Mouse (Mus musculus): ENCODE data around the gene Bmpr2. TPM values are rescaled to one million over a fixed set of nuclear protein-coding genes. Genes with fewer than 3 reads are reported as not detected.

Bmpr2 gene
- polyA plus RNA-seq, 1 experiment from 2014 or later, result 17.9 TPM

- no peak overlapping the region for H3K27ac ChIP-seq (ENCODE audit: low read length)
- WGBS, result 40% methylated on average over 3 of the region's 3 CpGs
- H3K9ac ChIP-seq (replicated peaks; ENCODE audit: low read depth), result no peak overlapping the region
- TF ChIP-seq EP300 (IDR thresholded peaks at IDR 0.05), result no peak
- TF ChIP-seq CTCF (IDR thresholded peaks at IDR 0.05), result no peak
- H3K36me3 ChIP-seq (ENCODE audit: insufficient read depth, low read length), result no peaks in the 10 kb centered on the region
- H3K4me1 ChIP-seq (ENCODE audit: insufficient read depth, low read depth, low read length), result peaks cover 5% of the 10 kb centered on the region; the same call in 1 of the 2 replicates
- no peak overlapping the region for H3K4me3 ChIP-seq (ENCODE audit: low read depth, low read length)
- H3K9me3 ChIP-seq (ENCODE audit: low read length), result no peaks in the 10 kb centered on the region
- ATAC-seq (no peak), DNase-seq (ENCODE audit: low spot score) (no peak)
- H3K27me3 ChIP-seq (replicated peaks; ENCODE audit: insufficient read depth, low read length), result no peaks in the 10 kb centered on the region
- H3K4me2 ChIP-seq (replicated peaks; ENCODE audit: low read depth, low read length), result no peak overlapping the region
These were observed 8.7 kb downstream of the Bmpr2 start for GRCm38 (mm10) chr1:59771871-59772270.

DNA sequence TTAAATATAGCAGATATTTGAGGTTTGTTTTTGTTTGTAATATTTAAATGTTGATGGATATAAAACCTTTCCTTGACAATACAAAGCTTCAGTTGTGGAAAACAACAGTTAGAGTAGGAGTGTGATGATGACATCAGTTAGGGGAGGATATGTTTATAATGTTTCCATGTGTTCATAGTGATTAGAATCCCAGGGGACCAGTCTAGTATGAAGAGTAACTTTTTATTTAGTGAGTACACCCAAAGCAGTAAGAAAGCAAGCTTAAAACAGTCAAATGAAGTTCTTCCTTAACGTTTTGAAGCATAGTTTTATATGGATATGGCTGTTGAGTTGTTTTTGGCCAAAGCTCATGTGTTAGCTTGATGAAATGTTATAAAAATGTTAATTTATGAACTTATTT lies 17.9 kb downstream of the Bmpr2 start:
- Histone ChIP-seq H3K9me3 (ENCODE audit: low read length) (no peaks in the 10 kb centered on the region), H3K27me3 (replicated peaks; ENCODE audit: insufficient read depth, low read length) (no peaks in the 10 kb centered on the region), H3K4me2 (replicated peaks; ENCODE audit: low read depth, low read length) (no peak overlapping the region), H3K4me1 (ENCODE audit: insufficient read depth, low read depth, low read length) (no peaks in the 10 kb centered on the region), H3K9ac (replicated peaks; ENCODE audit: low read depth) (no peak overlapping the region), H3K36me3 (ENCODE audit: insufficient read depth, low read length) (no peaks in the 10 kb centered on the region), H3K4me3 (ENCODE audit: low read depth, low read length) (no peak overlapping the region), H3K27ac (ENCODE audit: low read length) (no peak overlapping the region)
- DNase-seq (ENCODE audit: low spot score), result no peak
- no peak for ATAC-seq
- no peak for TF ChIP-seq EP300 (IDR thresholded peaks at IDR 0.05)
- TF ChIP-seq CTCF (IDR thresholded peaks at IDR 0.05), result no peak
- WGBS, result 65% methylated on average over 1 of the region's 1 CpGs

GRCm38 (mm10) chr1:59788975-59789374 lies 25.8 kb downstream of the Bmpr2 start:
- WGBS, result 64% methylated on average over 6 of the region's 6 CpGs
- no peak for TF ChIP-seq EP300 (IDR thresholded peaks at IDR 0.05)
- TF ChIP-seq CTCF (IDR thresholded peaks at IDR 0.05), result no peak
- ATAC-seq, result no peak

GRCm38 (mm10) chr1:59789741-59790140 lies 26.5 kb downstream of the Bmpr2 start:
- DNase-seq (ENCODE audit: low spot score) (peak; percentile 16), ATAC-seq (no peak)
- Histone ChIP-seq H3K27me3 (replicated peaks; ENCODE audit: insufficient read depth, low read length) (no peaks in the 10 kb centered on the region), H3K36me3 (ENCODE audit: insufficient read depth, low read length) (no peaks in the 10 kb centered on the region; the same call in 1 of the 2 replicates), H3K9me3 (ENCODE audit: low read length) (no peaks in the 10 kb centered on the region), H3K27ac (ENCODE audit: low read length) (no peak overlapping the region), H3K4me1 (ENCODE audit: insufficient read depth, low read depth, low read length) (peaks cover 8% of the 10 kb centered on the region; the same call in 1 of the 2 replicates), H3K9ac (replicated peaks; ENCODE audit: low read depth) (no peak overlapping the region), H3K4me2 (replicated peaks; ENCODE audit: low read depth, low read length) (no peak overlapping the region), H3K4me3 (ENCODE audit: low read depth, low read length) (no peak overlapping the region)
- no peak for TF ChIP-seq CTCF (IDR thresholded peaks at IDR 0.05)
- TF ChIP-seq EP300 (IDR thresholded peaks at IDR 0.05), result no peak
- 54% methylated on average over 5 of the region's 5 CpGs for WGBS

More at GRCm38 (mm10) chr1:59788975-59789374, 25.8 kb downstream of the Bmpr2 start:
- DNase-seq (ENCODE audit: low spot score), result no peak
- Histone ChIP-seq H3K4me1 (ENCODE audit: insufficient read depth, low read depth, low read length) (peaks cover 8% of the 10 kb centered on the region; the same call in 1 of the 2 replicates), H3K27ac (ENCODE audit: low read length) (no peak overlapping the region), H3K27me3 (replicated peaks; ENCODE audit: insufficient read depth, low read length) (no peaks in the 10 kb centered on the region), H3K9me3 (ENCODE audit: low read length) (no peaks in the 10 kb centered on the region), H3K9ac (replicated peaks; ENCODE audit: low read depth) (no peak overlapping the region), H3K4me3 (ENCODE audit: low read depth, low read length) (no peak overlapping the region), H3K4me2 (replicated peaks; ENCODE audit: low read depth, low read length) (no peak overlapping the region), H3K36me3 (ENCODE audit: insufficient read depth, low read length) (no peaks in the 10 kb centered on the region; the same call in 1 of the 2 replicates)

GRCm38 (mm10) chr1:59795336-59795735 lies 32.1 kb downstream of the Bmpr2 start:
- H3K27ac ChIP-seq (ENCODE audit: low read length), result no peak overlapping the region
- H3K9ac ChIP-seq (replicated peaks; ENCODE audit: low read depth), result no peak overlapping the region
- H3K36me3 ChIP-seq (ENCODE audit: insufficient read depth, low read length), result no peaks in the 10 kb centered on the region
- H3K4me3 ChIP-seq (ENCODE audit: low read depth, low read length), result no peak overlapping the region
- DNase-seq (ENCODE audit: low spot score) (peak; percentile 37), ATAC-seq (no peak)
- peaks cover 9% of the 10 kb centered on the region; the same call in 1 of the 2 replicates for H3K4me1 ChIP-seq (ENCODE audit: insufficient read depth, low read depth, low read length)
- H3K9me3 ChIP-seq (ENCODE audit: low read length), result no peaks in the 10 kb centered on the region
- no peak for TF ChIP-seq CTCF (IDR thresholded peaks at IDR 0.05)
- TF ChIP-seq EP300 (IDR thresholded peaks at IDR 0.05), result no peak
- 23% methylated on average over 1 of the region's 1 CpGs for WGBS
- no peak overlapping the region for H3K4me2 ChIP-seq (replicated peaks; ENCODE audit: low read depth, low read length)
- H3K27me3 ChIP-seq (replicated peaks; ENCODE audit: insufficient read depth, low read length), result no peaks in the 10 kb centered on the region

DNA sequence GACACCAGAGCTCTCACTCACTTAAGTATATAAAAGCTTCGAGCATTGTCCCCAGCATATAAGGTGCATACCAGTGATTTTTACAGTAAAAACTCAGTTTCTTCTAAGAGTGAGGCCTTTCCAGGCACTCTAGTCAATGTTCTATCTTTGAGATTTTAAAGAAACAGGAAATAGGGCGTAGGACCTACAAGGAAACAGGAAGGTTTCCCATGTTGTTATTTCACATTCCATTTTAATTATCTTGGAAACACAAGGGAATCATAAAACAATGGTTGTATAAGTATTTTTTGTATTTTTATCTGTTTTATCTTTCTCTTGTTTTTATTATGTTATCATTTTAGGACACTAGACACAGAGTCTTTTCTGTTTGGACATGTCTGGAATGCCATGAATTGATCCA lies 34.7 kb downstream of the Bmpr2 start:
- H3K27ac ChIP-seq (ENCODE audit: low read length), result peak overlapping the region; percentile 6
- TF ChIP-seq EP300 (IDR thresholded peaks at IDR 0.05) (peak; percentile 94), CTCF (IDR thresholded peaks at IDR 0.05) (no peak)

More for the DNA sequence above, 34.7 kb downstream of the Bmpr2 start:
- Histone ChIP-seq H3K36me3 (ENCODE audit: insufficient read depth, low read length) (no peaks in the 10 kb centered on the region), H3K4me1 (ENCODE audit: insufficient read depth, low read depth, low read length) (peaks cover 5% of the 10 kb centered on the region; the same call in 1 of the 2 replicates), H3K27me3 (replicated peaks; ENCODE audit: insufficient read depth, low read length) (no peaks in the 10 kb centered on the region), H3K9me3 (ENCODE audit: low read length) (no peaks in the 10 kb centered on the region), H3K4me3 (ENCODE audit: low read depth, low read length) (no peak overlapping the region), H3K4me2 (replicated peaks; ENCODE audit: low read depth, low read length) (0 out of 2 replicates have a peak overlapping the region, but pooled peaks have one; percentile 8), H3K9ac (replicated peaks; ENCODE audit: low read depth) (no peak overlapping the region)
- peak; percentile 54 for DNase-seq (ENCODE audit: low spot score)
- WGBS, result 43% methylated on average over 2 of the region's 2 CpGs
- peak; percentile 57 for ATAC-seq
